In the genomic region with DNA sequence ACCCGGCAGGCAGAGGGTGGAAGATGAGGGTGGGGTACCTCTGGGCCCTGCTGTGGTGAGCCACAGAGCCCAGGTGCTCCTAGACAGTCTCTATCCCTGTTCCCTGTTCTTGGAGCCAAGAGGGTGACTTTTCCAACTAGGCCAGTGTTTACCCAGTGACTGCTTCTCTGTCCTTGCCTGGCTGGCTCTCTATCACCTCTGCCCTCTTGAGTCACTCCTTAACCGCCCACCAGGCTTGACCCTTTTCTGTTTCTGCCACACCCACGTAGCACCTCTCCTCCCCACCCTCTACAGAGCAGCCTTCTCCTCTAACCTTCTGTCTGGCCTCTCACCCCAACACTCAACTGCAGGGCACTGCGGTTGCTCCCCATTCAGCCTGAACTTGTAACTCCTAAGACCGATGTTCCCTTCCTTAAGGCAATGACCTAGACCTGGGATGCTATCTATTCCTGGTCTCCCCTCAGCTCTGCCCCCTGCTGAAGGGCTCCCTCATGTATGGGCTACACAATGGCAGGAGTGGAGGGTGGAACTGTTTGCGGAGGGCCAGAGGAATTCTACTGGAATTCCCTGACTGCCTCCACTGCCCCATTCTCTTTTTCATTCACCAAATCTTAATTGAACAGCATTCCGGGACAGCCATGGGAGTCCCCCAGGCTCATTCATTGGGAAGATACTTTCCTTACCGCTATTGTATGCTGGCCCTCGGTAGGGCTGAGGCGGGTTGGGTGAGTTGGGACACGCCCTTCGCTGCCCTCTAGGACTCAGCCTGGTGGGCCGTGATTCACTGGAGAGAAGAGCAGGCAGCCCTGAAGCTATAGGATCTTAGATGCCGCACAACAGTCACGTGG, we compare ENCODE assay signal across 8 mouse cellular contexts. TPM values are rescaled to one million over a fixed set of nuclear protein-coding genes. Genes with fewer than 3 reads are reported as not detected.
DNase-seq lines count a peak whose midpoint lies in the region; ATAC-seq and TF ChIP-seq lines count a peak whose summit lies in the region.

No protein-coding gene starts in this region.

- peaks cover 4 to 36% of the 10 kb centered on the region in 2 experiments for H3K4me1 ChIP-seq in ES-E14 (ENCODE audit: control insufficient read depth in 2 of 2, insufficient read depth in 2 of 2, low read length in 2 of 2, poor library complexity in 1 of 2)
- peaks cover 10% of the 10 kb centered on the region for H3K4me1 ChIP-seq in liver, postnatal 0 days (ENCODE audit: insufficient read depth)

- DNase-seq in heart, adult 11 months: peak; percentile 95
- no peak for DNase-seq in heart, adult 9 months (ENCODE audit: low spot score in 2 of 2)
- DNase-seq in ES-E14 (ENCODE audit: low read depth, low spot score): peak; percentile 81
- peak; percentile 44 to 57 for DNase-seq in heart, postnatal 10 days
- DNase-seq in liver, postnatal 0 days: no peak
- DNase-seq in spleen, postnatal 14 days (ENCODE audit: low spot score in 2 of 2): no peak
- DNase-seq in layer of hippocampus, adult 9-11 months: no peak

- TF ChIP-seq EP300 in liver, postnatal 0 days (IDR thresholded peaks at IDR 0.05; ENCODE audit: low read depth): no peak

- peak overlapping the region; percentile 82 to 96 for H3K4me3 ChIP-seq in ES-E14 (ENCODE audit: insufficient read depth in 1 of 2, low read depth in 1 of 2, low read length in 2 of 2, poor library complexity in 1 of 2, severe bottlenecking in 1 of 2)
- H3K4me3 ChIP-seq in liver, postnatal 0 days (ENCODE audit: low read depth, low read length): peak overlapping the region; percentile 65

- TF ChIP-seq CTCF in liver, postnatal 0 days (IDR thresholded peaks at IDR 0.05; ENCODE audit: low read depth): no peak; the same call in 1 of the 2 replicates

- H3K9ac ChIP-seq in ES-E14 (ENCODE audit: insufficient read depth, low read depth, low read length, poor library complexity, severe bottlenecking): peak overlapping the region; percentile 86
- peak overlapping the region; percentile 79; the same call in 1 of the 2 replicates for H3K9ac ChIP-seq in liver, postnatal 0 days (replicated peaks)

- no peak for ATAC-seq in liver, postnatal 0 days
- no peak for ATAC-seq in inflammation-experienced regulatory T-cells, adult 6 months

- intact Hi-C loops in heart, postnatal 10 days (cut with DNase I): loop anchor here (1.0 to 2.0 kb wide), 2 partner anchors 25 to 27 kb away; no protein-coding TSS in a partner anchor

- 0 out of 2 replicates have a peak, but pooled peaks cover 2% of the 10 kb centered on the region for H3K27me3 ChIP-seq in liver, postnatal 0 days (ENCODE audit: insufficient read depth, low read length)

- in situ Hi-C loops in ES-E14 (cut with MboI; ENCODE audit: low sequenced_read_pairs in 2 of 2, unreplicated experiment in 2 of 2): no loop called here

- peaks cover 3% of the 10 kb centered on the region; the same call in 1 of the 2 replicates for H3K36me3 ChIP-seq in ES-E14 (ENCODE audit: control insufficient read depth, insufficient read depth, low read length, poor library complexity, severe bottlenecking)
- H3K36me3 ChIP-seq in liver, postnatal 0 days (replicated peaks; ENCODE audit: insufficient read depth, low read length): no peaks in the 10 kb centered on the region

- H3K4me2 ChIP-seq in liver, postnatal 0 days (ENCODE audit: low read depth, low read length): peak overlapping the region; percentile 93

- 52% methylated on average over 15 of the region's 15 CpGs for WGBS in liver, postnatal 0 days (ENCODE audit: insufficient replicate concordance)

- H3K27ac ChIP-seq in ES-E14 (ENCODE audit: insufficient read depth, low read depth, low read length, poor library complexity, severe bottlenecking): peak overlapping the region; percentile 89
- peak overlapping the region; percentile 39; the same call in 1 of the 2 replicates for H3K27ac ChIP-seq in liver, postnatal 0 days (ENCODE audit: low read depth)

- H3K9me3 ChIP-seq in ES-E14 (ENCODE audit: control insufficient read depth, insufficient read depth, low read depth, low read length): no peaks in the 10 kb centered on the region
- no peaks in the 10 kb centered on the region for H3K9me3 ChIP-seq in liver, postnatal 0 days (ENCODE audit: low read length)

TF ChIP-seq in ES-E14, 5 proteins besides CTCF, POLR2A, EP300 and RAD21:
- peak; percentile 58; the same call in 1 of the 2 replicates for TF ChIP-seq CHD2 (IDR thresholded peaks at IDR 0.05; ENCODE audit: low read depth, low read length)
- TF ChIP-seq HCFC1 (IDR thresholded peaks at IDR 0.05; ENCODE audit: borderline replicate concordance, insufficient read depth, low read length): peak; percentile 50; the same call in 1 of the 2 replicates
- TF ChIP-seq ZC3H11A (IDR thresholded peaks at IDR 0.05; ENCODE audit: borderline replicate concordance, low read depth, low read length): no peak
- TF ChIP-seq MAFK (IDR thresholded peaks at IDR 0.05; ENCODE audit: insufficient read depth, low read depth, low read length): no peak
- TF ChIP-seq ZNF384 (IDR thresholded peaks at IDR 0.05; ENCODE audit: low read depth, low read length): no peak

RNA-seq across cellular contexts. Expression of a gene that starts 1.5 kb away (rescaled TPM):
- 226 and 278 TPM in 2 replicates for total RNA-seq in ES-E14 (2012; rRNA removed)
- 100 to 1,000 TPM; 524 to 560 TPM for total RNA-seq in heart, postnatal 10 days (2021)
- 5.1 TPM in 2 replicates for polyA plus RNA-seq in liver, postnatal 0 days (2015; fragmentation: Nextera tagmentation; extraction: Ambion mirVana)
- not detected for polyA plus RNA-seq in inflammation-experienced regulatory T-cells, adult 6 months (2017; shearing (Covaris generic))

RNA-seq across cellular contexts. Expression of a gene that starts 17.0 kb away (rescaled TPM):
- not detected in 2 replicates for total RNA-seq in ES-E14 (2012; rRNA removed)
- total RNA-seq in heart, postnatal 10 days (2021): not detected
- not detected in 2 replicates for polyA plus RNA-seq in liver, postnatal 0 days (2015; fragmentation: Nextera tagmentation; extraction: Ambion mirVana)
- not detected for polyA plus RNA-seq in inflammation-experienced regulatory T-cells, adult 6 months (2017; shearing (Covaris generic))

RNA-seq across cellular contexts. Expression of a gene that starts 39.7 kb away (rescaled TPM):
- total RNA-seq in ES-E14 (2012; rRNA removed): not detected in 2 replicates
- total RNA-seq in heart, postnatal 10 days (2021): not detected
- 0.42 and 6.5 TPM in 2 replicates for polyA plus RNA-seq in liver, postnatal 0 days (2015; fragmentation: Nextera tagmentation; extraction: Ambion mirVana)
- not detected for polyA plus RNA-seq in inflammation-experienced regulatory T-cells, adult 6 months (2017; shearing (Covaris generic))

Comparison
In these comparisons a context has a peak if more than half of its experiments do, and no peak if none do; other contexts are left out.
1. DNase-seq: peak in heart, adult 11 months (single experiment), ES-E14 (single experiment) and heart, postnatal 10 days (2 of 2); none in heart, adult 9 months (0 of 2), liver, postnatal 0 days (single experiment), spleen, postnatal 14 days (0 of 2) and layer of hippocampus, adult 9-11 months (single experiment).